Mouse (Mus musculus) liver, embryonic 14.5 days (tissue): Measurements from ENCODE around the gene Nek11.

Experiments
- CTCF ChIP-seq: IDR thresholded peaks from 2 replicates; pipeline ENCODE4 v1.5.1; 2016; ENCODE audit warnings: antibody characterized with exemption, low read depth, control low read depth
- EP300 ChIP-seq: IDR thresholded peaks from 2 replicates; pipeline ENCODE4 v1.6.1; 2016; ENCODE audit warnings: antibody characterized with exemption, low read depth

DNA sequence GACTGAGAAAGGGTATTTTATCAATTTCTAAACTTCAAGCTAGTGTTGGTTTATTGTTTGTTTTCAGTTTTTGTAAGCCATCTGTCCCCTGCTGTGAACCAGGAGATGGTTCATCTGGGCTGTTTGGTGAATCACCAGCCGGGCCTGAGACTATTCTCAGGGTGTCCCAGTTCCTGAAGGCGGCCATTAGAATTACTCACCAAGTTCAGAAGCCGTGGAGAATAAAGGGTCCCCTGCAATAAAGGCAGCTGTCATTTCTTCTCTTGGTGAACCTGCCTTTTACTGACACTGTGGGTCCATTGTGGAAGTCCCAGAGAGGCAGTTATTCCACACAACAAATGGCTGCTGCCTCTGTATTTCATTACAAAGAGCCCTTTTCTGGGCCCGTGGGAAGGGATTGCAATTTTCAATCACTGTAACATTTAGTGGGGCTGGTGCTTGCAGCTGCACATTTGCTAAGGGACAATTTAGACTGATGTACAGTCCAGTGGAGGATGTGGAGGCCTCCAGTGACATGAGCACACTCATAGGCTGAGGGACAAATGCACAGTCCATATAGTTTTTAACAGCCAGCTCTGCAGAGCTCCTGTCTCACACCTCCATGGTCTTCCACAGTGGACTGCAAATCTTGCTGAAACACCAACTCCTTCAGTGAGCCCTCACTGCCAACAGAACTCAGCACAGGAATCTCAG, 142.8 kb downstream of the Nek11 start:
- TF ChIP-seq CTCF, result no peak
- TF ChIP-seq EP300, result no peak
